Mouse (Mus musculus) kidney, adult 2 months (tissue): ENCODE results near the gene Osbpl9.

Source experiments
- CTCF ChIP-seq: fragments of 200-500 bp; conservative IDR thresholded peaks from 2 replicates; pipeline ENCODE4 v1.5.1; 2011; ENCODE audit warnings: low read depth, mild to moderate bottlenecking, control low read depth, low read length, moderate library complexity, mixed read lengths; ENCODE audit not compliant: insufficient read depth, insufficient read length
- POLR2A ChIP-seq: fragments of 200-500 bp; IDR thresholded peaks from one replicate; pipeline ENCODE4 v1.6.1; 2011; ENCODE audit warnings: low read depth, low read length, control low read depth

DNA sequence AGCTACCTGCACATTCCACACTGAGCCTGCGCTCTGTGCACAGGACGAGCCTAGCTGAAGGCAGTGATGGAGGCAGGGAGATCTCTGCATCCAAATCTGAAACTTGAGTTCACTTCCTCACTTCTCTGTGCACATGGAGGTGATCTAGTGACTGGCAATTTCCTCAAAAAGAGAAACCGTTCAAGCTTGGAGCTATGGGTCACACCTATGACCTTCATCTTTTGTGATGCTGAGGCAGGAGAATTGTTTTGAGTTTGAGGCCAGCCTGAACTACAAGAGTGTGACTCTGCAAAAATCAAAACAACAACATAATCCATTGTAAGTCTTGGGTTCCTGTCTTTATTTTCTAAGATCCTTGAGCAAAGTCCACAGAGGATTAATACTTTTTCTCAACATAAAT lies 128.8 kb downstream of the Osbpl9 start:
- no peak for TF ChIP-seq CTCF
- no peak for TF ChIP-seq POLR2A
